In genomic region chr17:12174221-12174620, GRCm38 (mm10) we compare ENCODE assay signal across 24 mouse cellular contexts. TPM values are rescaled to one million over a fixed set of nuclear protein-coding genes. Genes with fewer than 3 reads are reported as not detected.
DNase-seq lines count a peak whose midpoint lies in the region; ATAC-seq and TF ChIP-seq lines count a peak whose summit lies in the region.
"Had no signal": no experiment of that assay in that cellular context is flagged by ENCODE, and none has a peak within 500 bp of the region (broad histone marks: within the 10 kb centered on the region; RNA-seq: fewer than 3 reads in every experiment).

No protein-coding gene starts in this region.

- peak overlapping the region; percentile 24; the same call in 1 of the 2 replicates for H3K27ac ChIP-seq in spleen, adult 2 months (ENCODE audit: insufficient read depth, low read length)
- H3K27ac ChIP-seq in midbrain, embryonic 14.5 days (replicated peaks; ENCODE audit: low read depth, low read length): no peak overlapping the region
- H3K27ac ChIP-seq: forebrain, embryonic 13.5 days; heart, embryonic 13.5 days; hindbrain, embryonic 12.5 days; kidney, embryonic 15.5 days; limb, embryonic 13.5 days; midbrain, embryonic 15.5 days had no signal

- ATAC-seq in granulocyte monocyte progenitor cell, adult 5-6 weeks (replicated peaks; ENCODE audit: poor library complexity, severe bottlenecking): peak; percentile 73
- ATAC-seq in neutrophil, adult 5-6 weeks (ENCODE audit: extremely low read depth, insufficient number of reproducible peaks, low FRiP score, poor library complexity, severe bottlenecking): peak; percentile 71
- ATAC-seq in midbrain, embryonic 14.5 days (ENCODE audit: low FRiP score, low TSS enrichment): no peak
- ATAC-seq: midbrain, embryonic 15.5 days had no signal

- 47% methylated on average over 5 of the region's 5 CpGs for WGBS in spleen, adult 2 months
- WGBS in midbrain, embryonic 14.5 days: 95% methylated on average over 5 of the region's 5 CpGs

- H3K4me3 ChIP-seq in spleen, adult 2 months (ENCODE audit: extremely low read depth, insufficient read depth, insufficient read length): no peak overlapping the region
- no peak overlapping the region for H3K4me3 ChIP-seq in midbrain, embryonic 14.5 days (replicated peaks; ENCODE audit: low read depth, low read length)
- H3K4me3 ChIP-seq: forebrain, embryonic 13.5 days; heart, embryonic 13.5 days; hindbrain, embryonic 12.5 days; kidney, embryonic 15.5 days; limb, embryonic 13.5 days; midbrain, embryonic 15.5 days had no signal

- H3K36me3 ChIP-seq in spleen, adult 2 months (ENCODE audit: control insufficient read depth, insufficient read depth, low read length): no peaks in the 10 kb centered on the region
- H3K36me3 ChIP-seq in midbrain, embryonic 14.5 days (ENCODE audit: control insufficient read depth, insufficient read depth, low read length): 0 out of 2 replicates have a peak, but pooled peaks cover 5% of the 10 kb centered on the region
- H3K36me3 ChIP-seq: midbrain, embryonic 15.5 days had no signal

- H3K9ac ChIP-seq in midbrain, embryonic 14.5 days (replicated peaks; ENCODE audit: low read length): no peak overlapping the region
- H3K9ac ChIP-seq: forebrain, embryonic 13.5 days; heart, embryonic 13.5 days; hindbrain, embryonic 12.5 days; kidney, embryonic 15.5 days; limb, embryonic 13.5 days; lung, embryonic 14.5 days; midbrain, embryonic 15.5 days had no signal

- H3K27me3 ChIP-seq in spleen, adult 2 months (ENCODE audit: control insufficient read depth, insufficient read depth, low read length): no peaks in the 10 kb centered on the region
- H3K27me3 ChIP-seq in midbrain, embryonic 14.5 days (ENCODE audit: control insufficient read depth, insufficient read depth, low read length): no peaks in the 10 kb centered on the region
- H3K27me3 ChIP-seq: forebrain, embryonic 13.5 days; heart, embryonic 13.5 days; hindbrain, embryonic 12.5 days; kidney, embryonic 15.5 days; limb, embryonic 13.5 days; midbrain, embryonic 15.5 days had no signal

- no peak for TF ChIP-seq CTCF in spleen, adult 2 months (IDR thresholded peaks at IDR 0.05; ENCODE audit: extremely low read depth, insufficient read depth, insufficient read length, insufficient replicate concordance)

- H3K4me2 ChIP-seq in midbrain, embryonic 14.5 days (ENCODE audit: low read length): no peak overlapping the region
- H3K4me2 ChIP-seq: forebrain, embryonic 13.5 days; heart, embryonic 13.5 days; hindbrain, embryonic 12.5 days; kidney, embryonic 15.5 days; limb, embryonic 13.5 days; lung, embryonic 14.5 days; midbrain, embryonic 15.5 days had no signal

- DNase-seq in spleen, adult 2 months (ENCODE audit: low read depth in 1 of 2, low spot score in 2 of 2): peak in 1 of 2 experiments; percentile 28
- DNase-seq in spleen, adult 12 weeks (ENCODE audit: low spot score): no peak
- DNase-seq in lung, postnatal 36 days: peak; percentile 61
- no peak for DNase-seq in heart, adult 8-10 months (ENCODE audit: low spot score)
- DNase-seq in midbrain, embryonic 14.5 days: no peak
- DNase-seq in adrenal gland, postnatal 14 days: no peak
- DNase-seq: adrenal gland, postnatal 36 days; cerebellum, adult 11 months; cerebellum, postnatal 14 days; gastrocnemius, postnatal 10 days; heart, adult 11 months; heart, postnatal 14 days; kidney, adult 11 months; kidney, postnatal 36 days; lung, embryonic 14.5 days; thymus, postnatal 25 days had no signal

- peaks cover 19% of the 10 kb centered on the region; the same call in 1 of the 2 replicates for H3K4me1 ChIP-seq in spleen, adult 2 months (ENCODE audit: control insufficient read depth, insufficient read depth, insufficient read length)
- 0 out of 2 replicates have a peak, but pooled peaks cover 3% of the 10 kb centered on the region for H3K4me1 ChIP-seq in midbrain, embryonic 14.5 days (ENCODE audit: control insufficient read depth, insufficient read depth, low read length)

- H3K9me3 ChIP-seq in midbrain, embryonic 14.5 days (ENCODE audit: control insufficient read depth, low read length): no peaks in the 10 kb centered on the region
- H3K9me3 ChIP-seq: midbrain, embryonic 15.5 days had no signal

- no peak for TF ChIP-seq POLR2A in spleen, adult 2 months (IDR thresholded peaks at IDR 0.05; ENCODE audit: low read depth, low read length)

RNA-seq across cellular contexts. Expression of gene Agpat4, which starts 55.7 kb away (rescaled TPM):
- polyA plus RNA-seq in spleen, adult 2 months (2012; rRNA removed): 14.4 and 16.1 TPM in 2 replicates
- total RNA-seq in granulocyte monocyte progenitor cell, adult 5-6 weeks (2014; fragmentation: Nextera tagmentation): 1.5 and 4.9 TPM in 2 replicates
- total RNA-seq in granulocyte monocyte progenitor cell, adult 5-6 weeks (2017): 0.46 and 1.0 TPM in 2 replicates
- 10.9 and 11.3 TPM in 2 replicates for total RNA-seq in neutrophil, adult 5-6 weeks (2017)
- total RNA-seq in heart, adult 8-10 months (2022): 1 to 10 TPM; 2.5 to 3.8 (median 3.4) TPM
- 30.9 and 31.3 TPM in 2 replicates for polyA plus RNA-seq in midbrain, embryonic 14.5 days (2014; fragmentation: Nextera tagmentation; extraction: Ambion mirVana)
- total RNA-seq in adrenal gland, postnatal 14 days (2021): 18.7 and 23.0 TPM in 2 replicates
